7 mouse cellular contexts compared by ENCODE assay signal in genomic region chr6:140514205-140515110, GRCm38 (mm10).
DNase-seq lines count a peak whose midpoint lies in the region; ATAC-seq and TF ChIP-seq lines count a peak whose summit lies in the region.

No protein-coding gene starts in this region.

- H3K27me3 ChIP-seq in intestine, postnatal 0 days (replicated peaks; ENCODE audit: control insufficient read depth, insufficient read depth, low read length): no peaks in the 10 kb centered on the region

- no peak overlapping the region for H3K9ac ChIP-seq in intestine, postnatal 0 days (ENCODE audit: low read depth, low read length)

- no peaks in the 10 kb centered on the region for H3K9me3 ChIP-seq in intestine, postnatal 0 days (ENCODE audit: control insufficient read depth)

- TF ChIP-seq CTCF in intestine, postnatal 0 days (IDR thresholded peaks at IDR 0.05; ENCODE audit: low read depth): no peak

- peak; percentile 90 for ATAC-seq in CD4-positive, CD25-positive, alpha-beta regulatory T cell, adult 4 months
- peak; percentile 69 for ATAC-seq in granulocyte monocyte progenitor cell, adult 5-6 weeks (replicated peaks; ENCODE audit: poor library complexity, severe bottlenecking)
- ATAC-seq in intestine, postnatal 0 days: peak; percentile 51; the same call in 1 of the 2 replicates
- peak; percentile 85 for ATAC-seq in megakaryocyte progenitor cell, adult 5-6 weeks (replicated peaks; ENCODE audit: poor library complexity)

- peak; percentile 66 for DNase-seq in R1 (ENCODE audit: low read depth, low spot score)
- peak; percentile 45 for DNase-seq in thymus, postnatal 25 days
- no peak for DNase-seq in spleen, postnatal 10 days (ENCODE audit: low spot score in 2 of 2)

- H3K4me3 ChIP-seq in intestine, postnatal 0 days (ENCODE audit: low read depth, low read length): no peak overlapping the region

- H3K27ac ChIP-seq in intestine, postnatal 0 days (ENCODE audit: low read depth, low read length): no peak overlapping the region

- peaks cover 3% of the 10 kb centered on the region; the same call in 1 of the 2 replicates for H3K4me1 ChIP-seq in intestine, postnatal 0 days (replicated peaks; ENCODE audit: control insufficient read depth, insufficient read depth, low read length)

- WGBS in intestine, postnatal 0 days: 11% methylated on average over 8 of the region's 8 CpGs

- no peaks in the 10 kb centered on the region for H3K36me3 ChIP-seq in intestine, postnatal 0 days (ENCODE audit: control insufficient read depth, insufficient read depth)

- peak overlapping the region; percentile 21; the same call in 1 of the 2 replicates for H3K4me2 ChIP-seq in intestine, postnatal 0 days (replicated peaks; ENCODE audit: low read depth)

Comparison
In these comparisons a context has a peak if more than half of its experiments do, and no peak if none do; other contexts are left out.
1. DNase-seq: peak in R1 (single experiment) and thymus, postnatal 25 days (single experiment); none in spleen, postnatal 10 days (0 of 2).
2. Peak in every context shown above with its lines, with median percentiles within 50 percentile points of each other: ATAC-seq.